In the genomic region with DNA sequence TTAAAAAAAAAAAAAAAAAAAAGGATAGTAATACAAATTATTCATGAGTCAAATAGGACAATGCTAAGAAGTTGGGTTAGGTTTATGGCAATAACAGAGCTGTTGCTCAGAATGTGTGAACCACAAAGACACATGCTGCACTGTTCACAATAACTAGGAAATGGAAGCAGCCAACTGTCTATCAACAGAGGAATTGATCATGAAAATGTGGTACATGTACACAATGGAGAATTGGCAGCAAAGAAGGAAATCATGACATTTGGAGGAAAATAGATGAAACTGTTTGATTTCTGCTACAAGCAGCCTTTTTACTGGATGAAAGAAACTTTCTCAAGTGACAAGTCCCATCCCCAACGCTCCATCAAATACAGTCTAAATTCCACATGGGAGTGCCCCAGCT, we compare ENCODE assay signal across 22 mouse cellular contexts.
"Had no signal": no experiment of that assay in that cellular context is flagged by ENCODE, and none has a peak within 500 bp of the region (broad histone marks: within the 10 kb centered on the region; RNA-seq: fewer than 3 reads in every experiment).

No protein-coding gene starts in this region.

- ATAC-seq: liver, postnatal 0 days; lung, postnatal 0 days; midbrain, embryonic 13.5 days; midbrain, embryonic 15.5 days had no signal

- H3K4me2 ChIP-seq: lung, embryonic 15.5 days; midbrain, embryonic 11.5 days; midbrain, embryonic 13.5 days; midbrain, embryonic 15.5 days; neural tube, embryonic 13.5 days; neural tube, embryonic 15.5 days had no signal

- H3K4me1 ChIP-seq: lung, embryonic 15.5 days; midbrain, embryonic 13.5 days; midbrain, embryonic 15.5 days; neural tube, embryonic 13.5 days; neural tube, embryonic 15.5 days had no signal

- DNase-seq: liver, postnatal 0 days; lung, adult 2 months; lung, postnatal 14 days; lung, postnatal 36 days; retina, postnatal 1 day; right cerebral cortex, adult 18-20 months; right cerebral cortex, postnatal 25 days; right cerebral cortex, postnatal 4 days; spleen, adult 18-20 months; thymus, adult 18-20 months; thymus, postnatal 14 days; thymus, postnatal 36 days had no signal

- H3K9ac ChIP-seq: liver, postnatal 0 days; lung, embryonic 15.5 days; midbrain, embryonic 13.5 days; midbrain, embryonic 15.5 days; neural tube, embryonic 13.5 days; neural tube, embryonic 15.5 days had no signal

- H3K9me3 ChIP-seq: lung, embryonic 15.5 days; megakaryocyte, embryonic 14.5 days; midbrain, embryonic 13.5 days; midbrain, embryonic 15.5 days; neural tube, embryonic 13.5 days; neural tube, embryonic 15.5 days had no signal

- H3K27ac ChIP-seq: lung, embryonic 15.5 days; macrophage; midbrain, embryonic 13.5 days; midbrain, embryonic 15.5 days; neural tube, embryonic 13.5 days; neural tube, embryonic 15.5 days had no signal

- H3K4me3 ChIP-seq: lung, embryonic 15.5 days; megakaryocyte, embryonic 14.5 days; midbrain, embryonic 13.5 days; midbrain, embryonic 15.5 days; myocyte; neural tube, embryonic 13.5 days; neural tube, embryonic 15.5 days had no signal

- H3K36me3 ChIP-seq: lung, embryonic 15.5 days; midbrain, embryonic 13.5 days; midbrain, embryonic 15.5 days; neural tube, embryonic 13.5 days; neural tube, embryonic 15.5 days had no signal

- H3K27me3 ChIP-seq: lung, embryonic 15.5 days; midbrain, embryonic 13.5 days; midbrain, embryonic 15.5 days; neural tube, embryonic 13.5 days; neural tube, embryonic 15.5 days had no signal
